Mouse (Mus musculus): ENCODE results near the gene Btbd3.

GRCm38 (mm10) chr2:138447681-138448080 is 191.3 kb downstream of the Btbd3 start:
- TF ChIP-seq CTCF (IDR thresholded peaks at IDR 0.05; ENCODE audit: low read depth) (no peak), EP300 (IDR thresholded peaks at IDR 0.05; ENCODE audit: low read depth) (no peak)
